Mouse (Mus musculus) CH12.LX (cell line): Measurements from ENCODE around the gene Tti1. TPM values are rescaled to one million over a fixed set of nuclear protein-coding genes. Genes with fewer than 3 reads are reported as not detected.
A peak's percentile ranks its signal among the peaks of the same experiment; 100 is the strongest.

Experiments used
- DNase-seq: peaks from one replicate; pipeline ENCODE4 v3.0.0-alpha.2; 2013; ENCODE audit errors: extremely low read depth
- H3K27ac ChIP-seq: 2 replicates; pipeline ENCODE4 v1.5.1; 2012; ENCODE audit warnings: low read depth, mild to moderate bottlenecking, control low read depth, moderate library complexity; ENCODE audit not compliant: insufficient read depth
- H3K27me3 ChIP-seq: replicated peaks from 2 replicates; pipeline ENCODE3; 2012; ENCODE audit warnings: inconsistent platforms
- H3K36me3 ChIP-seq, 2 experiments: replicated peaks in 1 of 2; 2 replicates each; pipeline versions ENCODE3 to v1.6.1; 2012; ENCODE audit warnings: inconsistent platforms in 1 of 2, low read length in 1 of 2, mild to moderate bottlenecking in 1 of 2, mixed read lengths in 1 of 2, moderate library complexity in 1 of 2; ENCODE audit not compliant: control insufficient read depth in 1 of 2, insufficient read depth in 1 of 2
- H3K4me1 ChIP-seq, 2 experiments: 2 replicates each; pipeline ENCODE4 v1.6.1; 2012; ENCODE audit warnings: inconsistent platforms in 1 of 2, moderate library complexity in 1 of 2; ENCODE audit not compliant: insufficient read depth in 2 of 2, control insufficient read depth in 1 of 2
- H3K4me2 ChIP-seq: 2 replicates; pipeline ENCODE4 v1.6.1; 2012; ENCODE audit warnings: low read depth, mild to moderate bottlenecking, control low read depth; ENCODE audit not compliant: poor library complexity, insufficient read depth, severe bottlenecking
- H3K4me3 ChIP-seq, 3 experiments: fragments of 150-350 bp in 1 of 3; sonication (generic) in 1 of 3; replicated peaks in 1 of 3; 2 replicates each; pipeline versions ENCODE3 to v1.5.1; 2011 to 2012; ENCODE audit warnings: low read depth in 2 of 3, low read length in 2 of 3, mild to moderate bottlenecking in 2 of 3, moderate library complexity in 2 of 3, control low read depth in 1 of 3, improper control_type of control experiment in 1 of 3, inconsistent platforms in 1 of 3, mixed read lengths in 1 of 3; ENCODE audit not compliant: poor library complexity in 1 of 3
- H3K79me2 ChIP-seq: replicated peaks from 2 replicates; pipeline ENCODE4 v1.6.1; 2012; ENCODE audit warnings: mild to moderate bottlenecking, moderate library complexity; ENCODE audit not compliant: control insufficient read depth, poor library complexity, insufficient read depth, severe bottlenecking; ENCODE audit errors: extremely low read depth
- H3K9ac ChIP-seq: 2 replicates; pipeline ENCODE4 v1.6.1; 2012; ENCODE audit warnings: low read depth, mild to moderate bottlenecking, control low read depth, moderate library complexity; ENCODE audit not compliant: insufficient read depth
- H3K9me3 ChIP-seq: replicated peaks from 2 replicates; pipeline ENCODE3; 2012; ENCODE audit warnings: low read length, inconsistent platforms, mixed read lengths
- BHLHE40 ChIP-seq: IDR thresholded peaks from 2 replicates; pipeline ENCODE4 v1.6.1; 2011; ENCODE audit warnings: mild to moderate bottlenecking, low read depth, low read length, improper control_type of control experiment
- CHD1 ChIP-seq: IDR thresholded peaks from 2 replicates; pipeline ENCODE4 v1.6.1; 2012; ENCODE audit warnings: low read depth, low read length, improper control_type of control experiment, inconsistent platforms
- CHD2 ChIP-seq: IDR thresholded peaks from 2 replicates; pipeline ENCODE4 v1.6.1; 2011; ENCODE audit warnings: low read length, improper control_type of control experiment
- CTCF ChIP-seq, 2 experiments: IDR thresholded peaks in 1 of 2; conservative IDR thresholded peaks in 1 of 2; 2 replicates each; pipeline ENCODE4 v1.5.1; 2011 to 2012; ENCODE audit warnings: low read depth in 2 of 2, low read length in 2 of 2, improper control_type of control experiment in 1 of 2, inconsistent platforms in 1 of 2, mild to moderate bottlenecking in 1 of 2, moderate library complexity in 1 of 2
- E2F4 ChIP-seq: IDR thresholded peaks from 2 replicates; pipeline ENCODE4 v1.6.1; 2011; ENCODE audit warnings: low read depth, low read length, improper control_type of control experiment; ENCODE audit not compliant: insufficient replicate concordance
- ELF1 ChIP-seq: IDR thresholded peaks from 2 replicates; pipeline ENCODE4 v1.6.1; 2014; ENCODE audit warnings: low read depth, mild to moderate bottlenecking, inconsistent platforms, low read length, improper control_type of control experiment
- EP300 ChIP-seq: IDR thresholded peaks from 2 replicates; pipeline ENCODE4 v1.6.1; 2011; ENCODE audit warnings: low read length, improper control_type of control experiment
- ETS1 ChIP-seq: conservative IDR thresholded peaks from 2 replicates; pipeline ENCODE4 v1.6.1; 2012; ENCODE audit warnings: low read depth, mild to moderate bottlenecking, inconsistent platforms, low read length, improper control_type of control experiment, moderate library complexity
- GABPA ChIP-seq: IDR thresholded peaks from 2 replicates; pipeline ENCODE4 v1.6.1; 2012; ENCODE audit warnings: low read depth, low read length, improper control_type of control experiment, inconsistent platforms; ENCODE audit not compliant: insufficient replicate concordance
- HCFC1 ChIP-seq: IDR thresholded peaks from 2 replicates; pipeline ENCODE4 v1.6.1; 2012; ENCODE audit warnings: low read depth, mild to moderate bottlenecking, inconsistent platforms, low read length, improper control_type of control experiment
- IRF4 ChIP-seq: IDR thresholded peaks from 2 replicates; pipeline ENCODE4 v1.6.1; 2014; ENCODE audit warnings: low read depth, mild to moderate bottlenecking, inconsistent platforms, low read length, improper control_type of control experiment
- JUN ChIP-seq: IDR thresholded peaks from 2 replicates; pipeline ENCODE4 v1.6.1; 2011; ENCODE audit warnings: low read depth, mild to moderate bottlenecking, low read length, improper control_type of control experiment, moderate library complexity; ENCODE audit not compliant: insufficient read depth
- JUND ChIP-seq: conservative IDR thresholded peaks from 2 replicates; pipeline ENCODE4 v1.6.1; 2011; ENCODE audit warnings: low read depth, low read length, improper control_type of control experiment
- KAT2A ChIP-seq: IDR thresholded peaks from 2 replicates; pipeline ENCODE4 v1.6.1; 2012; ENCODE audit warnings: low read length, improper control_type of control experiment, inconsistent platforms; ENCODE audit not compliant: insufficient replicate concordance
- MAFK ChIP-seq: IDR thresholded peaks from 2 replicates; pipeline ENCODE4 v1.6.1; 2011; ENCODE audit warnings: low read length, improper control_type of control experiment; ENCODE audit not compliant: insufficient replicate concordance
- MAX ChIP-seq: IDR thresholded peaks from 2 replicates; pipeline ENCODE4 v1.6.1; 2011; ENCODE audit warnings: low read length, improper control_type of control experiment
- MAZ ChIP-seq: IDR thresholded peaks from 2 replicates; pipeline ENCODE4 v1.6.1; 2012; ENCODE audit warnings: low read depth, mild to moderate bottlenecking, inconsistent platforms, low read length, improper control_type of control experiment, moderate library complexity
- MEF2A ChIP-seq: IDR thresholded peaks from 2 replicates; pipeline ENCODE4 v1.6.1; 2014; ENCODE audit warnings: low read depth, mild to moderate bottlenecking, inconsistent platforms, low read length, improper control_type of control experiment, borderline replicate concordance
- MXI1 ChIP-seq: IDR thresholded peaks from 2 replicates; pipeline ENCODE4 v1.6.1; 2011; ENCODE audit warnings: mild to moderate bottlenecking, low read depth, low read length, improper control_type of control experiment
- MYC ChIP-seq: IDR thresholded peaks from 2 replicates; pipeline ENCODE4 v1.6.1; 2011; ENCODE audit warnings: low read depth, mild to moderate bottlenecking, improper control_type of control experiment, low read length
- NELFE ChIP-seq: IDR thresholded peaks from 2 replicates; pipeline ENCODE4 v1.6.1; 2011; ENCODE audit warnings: low read depth, low read length, improper control_type of control experiment
- NRF1 ChIP-seq: IDR thresholded peaks from 2 replicates; pipeline ENCODE4 v1.6.1; 2014; ENCODE audit warnings: low read depth, mild to moderate bottlenecking, inconsistent platforms, low read length, improper control_type of control experiment, moderate library complexity
- PAX5 ChIP-seq: IDR thresholded peaks from 2 replicates; pipeline ENCODE4 v1.6.1; 2012; ENCODE audit warnings: low read length, inconsistent platforms, mixed read lengths
- POLR2A ChIP-seq: IDR thresholded peaks from 2 replicates; pipeline ENCODE4 v1.6.1; 2011; ENCODE audit warnings: low read depth, mild to moderate bottlenecking, improper control_type of control experiment, low read length
- POLR2AphosphoS2 ChIP-seq: IDR thresholded peaks from 2 replicates; pipeline ENCODE4 v1.6.1; 2011; ENCODE audit warnings: low read depth, low read length, improper control_type of control experiment
- RAD21 ChIP-seq: IDR thresholded peaks from 2 replicates; pipeline ENCODE4 v1.6.1; 2011; ENCODE audit warnings: low read depth, mild to moderate bottlenecking, low read length, improper control_type of control experiment, moderate library complexity
- RCOR1 ChIP-seq: conservative IDR thresholded peaks from 2 replicates; pipeline ENCODE4 v1.6.1; 2012; ENCODE audit warnings: low read depth, mild to moderate bottlenecking, inconsistent platforms, low read length, improper control_type of control experiment
- SIN3A ChIP-seq: IDR thresholded peaks from 2 replicates; pipeline ENCODE4 v1.6.1; 2012; ENCODE audit warnings: low read length, improper control_type of control experiment, inconsistent platforms
- SMC3 ChIP-seq: IDR thresholded peaks from 2 replicates; pipeline ENCODE4 v1.6.1; 2011; ENCODE audit warnings: low read depth, low read length, improper control_type of control experiment
- TBP ChIP-seq: conservative IDR thresholded peaks from 2 replicates; pipeline ENCODE4 v1.6.1; 2011; ENCODE audit warnings: low read depth, low read length, improper control_type of control experiment
- TCF12 ChIP-seq: IDR thresholded peaks from 2 replicates; pipeline ENCODE4 v1.6.1; 2014; ENCODE audit warnings: low read depth, mild to moderate bottlenecking, inconsistent platforms, low read length, improper control_type of control experiment
- UBTF ChIP-seq: IDR thresholded peaks from 2 replicates; pipeline ENCODE4 v1.6.1; 2012; ENCODE audit warnings: low read depth, mild to moderate bottlenecking, inconsistent platforms, low read length, improper control_type of control experiment, moderate library complexity
- USF1 ChIP-seq: IDR thresholded peaks from 2 replicates; pipeline ENCODE4 v1.6.1; 2014; ENCODE audit warnings: low read depth, mild to moderate bottlenecking, inconsistent platforms, low read length, improper control_type of control experiment
- USF2 ChIP-seq: conservative IDR thresholded peaks from 2 replicates; pipeline ENCODE4 v1.6.1; 2011; ENCODE audit warnings: low read depth, low read length, improper control_type of control experiment
- ZC3H11A ChIP-seq: IDR thresholded peaks from 2 replicates; pipeline ENCODE4 v1.6.1; 2012; ENCODE audit warnings: low read depth, mild to moderate bottlenecking, inconsistent platforms, low read length, improper control_type of control experiment
- ZKSCAN1 ChIP-seq: IDR thresholded peaks from 2 replicates; pipeline ENCODE4 v1.6.1; 2012; ENCODE audit warnings: low read depth, inconsistent platforms, low read length, improper control_type of control experiment, borderline replicate concordance
- ZMIZ1 ChIP-seq: IDR thresholded peaks from 2 replicates; pipeline ENCODE4 v1.6.1; 2012; ENCODE audit warnings: low read depth, mild to moderate bottlenecking, inconsistent platforms, low read length, improper control_type of control experiment
- ZNF384 ChIP-seq: IDR thresholded peaks from 2 replicates; pipeline ENCODE4 v1.6.1; 2012; ENCODE audit warnings: low read depth, low read length, improper control_type of control experiment, inconsistent platforms
- dilution Hi-C: fragments of 300-500 bp; cut with MboI; formaldehyde crosslinking; loops from 2 replicates; pipeline ENCODE4 v1.14.3; 2020; ENCODE audit warnings: low sequenced_read_pairs; ENCODE audit not compliant: extremely low pct_unique_long_range_greater_than_20kb, extremely low pct_ligation_motif_present
- in situ Hi-C: fragments of 300-500 bp; cut with MboI; formaldehyde crosslinking; loops from 3 replicates; pipeline ENCODE4 v1.14.3; 2019; ENCODE audit warnings: low sequenced_read_pairs, low pct_ligation_motif_present, low pct_unique_long_range_greater_than_20kb, mixed read lengths
- polyA plus RNA-seq: library from polyadenylated mRNA; unstranded; fragments of >175 nt; gene quantifications from 2 replicates; pipeline ENCODE4 v1.2.1, GENCODE M21; 2012; ENCODE audit warnings: low read depth; ENCODE audit not compliant: insufficient read length
- total RNA-seq, 2 experiments: library from RNA; depleted of rRNA; stranded (reverse); fragments of 300-350 nt in 1 of 2; fragments of >200 nt in 1 of 2; gene quantifications; 2 replicates each; pipeline ENCODE4 v1.2.3; 2012 to 2014

Tti1 gene
- total RNA-seq (2012; rRNA removed) (26.3 and 27.2 TPM in 2 replicates), total RNA-seq (2014; rRNA removed) (18.0 and 19.8 TPM in 2 replicates), polyA plus RNA-seq (19.7 and 22.5 TPM in 2 replicates)

- peak within 1 kb of the TSS; percentile 96 for H3K4me2 ChIP-seq
- no peaks in the 10 kb centered on the region for H3K9me3 ChIP-seq
- H3K27ac ChIP-seq: peak within 1 kb of the TSS; percentile 48; the same call in 1 of the 2 replicates
- H3K79me2 ChIP-seq: peaks cover 58% of the 10 kb centered on the region
- TF ChIP-seq PAX5 (no peak), POLR2AphosphoS2 (no peak), MXI1 (peak; percentile 78), RAD21 (no peak), TCF12 (peak; percentile 52; the same call in 1 of the 2 replicates), ZKSCAN1 (no peak), NELFE (peak; percentile 79), KAT2A (peak; percentile 91; the same call in 1 of the 2 replicates), MEF2A (0 out of 2 replicates have a peak, but pooled peaks have one; percentile 14), MAX (peak; percentile 71), UBTF (no peak), SMC3 (no peak), ZNF384 (no peak), ELF1 (peak; percentile 78), MAZ (peak; percentile 75), ETS1 (no peak), SIN3A (peak; percentile 89), MYC (no peak), MAFK (no peak), CHD2 (peak; percentile 97), CHD1 (no peak), JUND (no peak), GABPA (no peak; the same call in 1 of the 2 replicates), TBP (peak; percentile 78; the same call in 1 of the 2 replicates), USF2 (no peak), POLR2A (peak; percentile 86), IRF4 (peak; percentile 36; the same call in 1 of the 2 replicates), E2F4 (peak; percentile 98), RCOR1 (no peak), EP300 (no peak), USF1 (no peak), ZC3H11A (no peak), CTCF (conservative IDR thresholded peaks at IDR 0.05 in 1 of 2, IDR thresholded peaks at IDR 0.05 in 1 of 2; ENCODE audit: low read depth in 2 of 2, low read length in 2 of 2) (no peak), HCFC1 (peak; percentile 93), JUN (no peak), ZMIZ1 (0 out of 2 replicates have a peak, but pooled peaks have one; percentile 4), BHLHE40 (no peak), NRF1 (peak; percentile 95)
- TF ChIP-seq, all 38 proteins: peak for 17
- peak within 1 kb of the TSS; percentile 74 for H3K9ac ChIP-seq
- peaks cover 0 to 20% of the 10 kb centered on the region in 2 experiments for H3K36me3 ChIP-seq
- in situ Hi-C loops (no loop called here), dilution Hi-C loops (no loop called here)
- peak; percentile 91 for DNase-seq
- H3K4me3 ChIP-seq: peak within 1 kb of the TSS; percentile 82 to 97 (median 95)
- H3K4me1 ChIP-seq: peaks cover 8 to 49% of the 10 kb centered on the region in 2 experiments; a peak in 3 of 4 replicates
- no peaks in the 10 kb centered on the region for H3K27me3 ChIP-seq
These were observed at the start of gene Tti1, which contains the start of gene Rprd1b for GRCm38 (mm10) chr2:158028354-158028863. Gene Tti1 (minus strand): TSS chr2:158028433. Gene Rprd1b (plus strand): TSS chr2:158028497.
